Mouse (Mus musculus) common myeloid progenitor, adult 5-6 weeks (primary cell): Measurements from ENCODE around the gene Mgrn1. TPM values are rescaled to one million over a fixed set of nuclear protein-coding genes. Genes with fewer than 3 reads are reported as not detected.

Source experiments
- ATAC-seq: replicated peaks from 2 replicates; pipeline ENCODE4 v1.8.0; 2016; ENCODE audit warnings: low read depth, mild to moderate bottlenecking, moderate TSS enrichment, inconsistent platforms; ENCODE audit not compliant: poor library complexity, severe bottlenecking
- total RNA-seq: library from RNA; stranded (forward); fragments of 200-1000, 187-1606 nt; gene quantifications from 2 replicates; pipeline ENCODE4 v1.2.3, GENCODE M21; 2017

Gene Mgrn1
- total RNA-seq, 1 experiment from 2014 or later = 11.2 TPM

DNA sequence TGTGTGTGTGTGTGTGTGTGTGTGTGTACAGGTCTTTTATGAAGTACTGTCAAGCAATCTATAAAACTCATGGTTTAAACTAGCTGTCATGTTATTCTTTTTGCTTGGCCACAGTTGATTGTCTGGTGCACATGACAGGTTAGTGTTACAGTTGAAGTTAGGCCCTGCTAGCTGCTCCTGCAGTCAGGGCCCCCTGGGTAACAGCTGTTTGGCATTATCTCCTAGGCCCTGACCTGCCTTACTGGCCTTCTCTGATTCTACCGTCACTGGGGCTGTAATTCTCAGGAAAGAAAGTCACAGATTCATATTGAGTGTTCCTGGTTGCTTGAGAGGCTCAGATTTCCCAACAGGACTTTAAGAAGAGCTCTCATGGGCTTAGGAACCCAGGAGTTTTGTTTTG lies 19.5 kb downstream of the Mgrn1 start:
- ATAC-seq = no peak

DNA sequence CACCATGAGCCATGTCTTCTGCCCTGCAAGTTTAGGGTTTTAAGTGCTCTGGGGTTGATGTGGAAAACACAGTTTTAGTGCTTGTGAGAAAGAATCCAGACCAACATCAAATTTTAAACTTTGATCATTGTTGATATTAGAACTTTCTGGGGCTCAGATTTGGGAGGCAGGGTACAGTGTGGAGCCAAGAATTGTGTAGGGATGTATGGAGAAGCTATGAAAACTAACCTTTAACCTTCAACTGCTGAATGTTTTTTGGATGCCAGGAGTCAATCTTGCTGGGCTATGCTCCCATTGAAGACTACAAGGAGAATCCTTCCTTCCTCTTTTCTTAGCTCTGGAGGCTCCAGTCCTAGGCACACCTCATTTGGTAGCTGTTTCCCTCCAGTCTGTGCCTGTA lies 20.5 kb downstream of the Mgrn1 start:
- no peak for ATAC-seq

DNA sequence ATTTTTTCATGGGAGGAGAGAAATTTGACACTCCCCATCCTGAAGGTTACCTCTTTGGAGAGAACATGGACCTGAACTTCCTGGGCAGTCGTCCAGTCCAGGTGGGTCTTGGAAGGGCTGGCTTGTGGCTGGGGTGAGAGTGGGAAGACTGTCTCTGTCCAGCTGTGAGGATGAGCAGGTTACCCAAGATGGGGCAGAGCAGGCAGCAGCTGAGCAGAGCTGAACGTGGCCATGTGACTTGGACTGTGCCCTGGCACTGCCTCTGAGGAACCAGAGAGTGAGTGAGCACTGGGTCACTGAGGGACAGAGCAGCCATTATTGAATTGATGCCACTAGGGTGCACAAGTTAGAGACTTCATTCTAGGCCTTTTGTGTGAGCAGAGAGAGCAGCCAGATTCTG lies 21.3 kb downstream of the Mgrn1 start:
- ATAC-seq = no peak

DNA sequence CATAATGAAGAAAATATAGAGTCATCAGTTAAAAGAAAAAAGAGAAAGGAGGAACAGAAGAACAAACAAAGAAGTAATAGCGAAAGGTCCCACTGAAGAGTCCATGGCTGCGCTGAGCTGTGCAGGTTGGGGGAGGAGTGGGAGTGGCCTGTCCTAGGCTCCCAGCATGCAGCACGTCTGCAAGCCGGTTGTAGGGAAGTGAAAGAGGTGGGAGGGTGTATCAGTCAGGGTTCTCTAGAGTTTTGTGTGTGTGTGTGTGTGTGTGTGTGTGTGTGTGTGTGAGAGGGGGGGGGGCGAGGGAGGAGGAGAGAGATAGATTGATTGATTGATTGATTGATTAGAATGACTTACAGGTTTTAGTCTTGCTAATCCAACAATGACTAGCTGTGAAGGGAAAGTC lies 21.9 kb downstream of the Mgrn1 start:
- peak; percentile 91 for ATAC-seq

GRCm38 (mm10) chr16:4909745-4910144 lies 23.7 kb downstream of the Mgrn1 start:
- ATAC-seq = no peak

- ATAC-seq = no peak
Measured at GRCm38 (mm10) chr16:4910758-4911157, 24.7 kb downstream of the Mgrn1 start.

GRCm38 (mm10) chr16:4912074-4912648 lies 26.1 kb downstream of the Mgrn1 start:
- no peak for ATAC-seq

DNA sequence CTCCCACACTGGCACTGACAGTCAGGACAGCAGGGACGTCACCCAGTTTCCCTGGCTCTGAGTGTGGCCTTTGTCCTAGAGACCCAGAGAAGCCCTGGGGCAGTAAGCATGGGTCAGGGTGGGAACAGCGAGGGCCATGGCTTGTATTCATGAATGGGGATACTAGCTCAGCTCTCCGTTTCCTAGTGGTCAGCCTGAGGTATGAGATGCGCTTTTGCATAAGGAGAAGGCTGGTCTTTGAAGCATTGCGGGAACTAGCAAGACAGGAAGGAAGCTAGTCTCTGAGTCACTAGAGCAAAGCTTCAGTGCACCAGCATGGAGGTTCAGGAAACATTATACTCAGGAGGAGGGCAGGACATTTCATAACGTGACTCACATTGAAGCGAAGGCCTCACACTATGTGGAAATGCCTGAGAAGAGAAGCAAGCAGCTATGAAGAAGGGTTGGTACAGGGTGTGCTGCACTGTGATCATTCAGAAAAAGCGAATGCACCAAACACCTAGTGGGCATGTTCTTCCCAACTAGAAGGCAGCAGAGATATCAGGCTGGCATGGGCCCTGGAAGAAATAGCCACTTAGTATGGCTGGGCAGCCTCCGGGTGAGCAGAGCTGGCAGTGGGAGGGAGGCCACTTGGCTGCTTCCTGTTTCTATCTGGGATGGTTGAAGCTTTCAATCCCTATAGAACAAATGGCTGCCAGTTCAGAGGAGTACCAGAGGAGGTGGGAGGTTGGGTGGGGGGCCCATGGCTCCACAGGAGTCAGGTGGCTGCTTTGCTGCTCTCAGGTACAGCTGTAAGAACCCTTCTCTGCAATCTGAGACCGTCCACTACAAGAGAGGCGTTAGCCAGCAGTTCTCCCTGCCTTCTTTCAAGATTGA lies 27.1 kb downstream of the Mgrn1 start:
- ATAC-seq = peak; percentile 63

DNA sequence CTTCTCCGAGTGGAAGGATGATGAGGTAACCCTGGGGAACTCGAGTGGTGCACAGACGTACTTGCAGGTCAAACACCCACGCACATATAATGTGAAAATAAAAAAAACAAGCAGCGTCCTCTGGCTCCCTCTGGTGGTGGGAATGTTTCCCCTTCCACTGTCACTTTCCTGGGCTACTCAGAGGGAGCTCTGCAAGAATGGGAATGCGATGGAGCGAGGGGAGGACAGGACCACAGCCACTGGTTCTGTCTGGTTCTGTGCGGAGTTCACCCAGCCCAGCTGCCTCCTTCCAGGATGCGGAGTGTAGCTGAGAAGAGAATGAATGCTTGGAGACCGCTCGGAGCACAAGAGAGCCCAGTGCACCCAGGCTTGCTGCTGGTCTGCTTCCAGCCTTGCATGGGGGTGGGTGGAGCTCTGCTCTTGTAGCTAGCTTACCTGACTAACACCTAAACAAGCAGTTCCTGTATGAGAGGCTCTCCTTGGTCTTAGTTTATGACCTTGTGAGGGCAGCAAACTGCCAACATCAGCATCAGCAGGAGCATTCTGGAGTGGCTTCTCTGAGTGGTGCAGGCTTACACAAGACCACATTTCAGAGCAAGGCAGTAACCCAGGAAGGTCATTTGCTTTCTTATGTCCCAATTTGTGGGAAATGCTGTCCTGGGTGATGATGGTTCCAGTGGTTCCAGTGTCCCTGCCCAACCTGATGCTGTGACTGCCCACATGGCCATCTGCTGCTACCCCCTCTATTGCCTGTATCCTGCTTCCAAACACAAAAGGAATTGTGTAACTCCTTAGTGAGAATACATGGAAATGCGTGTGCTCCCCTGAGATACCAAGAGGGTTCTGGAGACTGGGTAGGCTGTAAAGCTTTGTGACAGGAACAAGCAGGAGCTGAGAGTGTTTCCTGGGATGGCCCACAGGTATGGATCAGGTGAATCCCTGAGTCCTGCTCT lies 28.0 kb downstream of the Mgrn1 start:
- peak; percentile 70 for ATAC-seq

DNA sequence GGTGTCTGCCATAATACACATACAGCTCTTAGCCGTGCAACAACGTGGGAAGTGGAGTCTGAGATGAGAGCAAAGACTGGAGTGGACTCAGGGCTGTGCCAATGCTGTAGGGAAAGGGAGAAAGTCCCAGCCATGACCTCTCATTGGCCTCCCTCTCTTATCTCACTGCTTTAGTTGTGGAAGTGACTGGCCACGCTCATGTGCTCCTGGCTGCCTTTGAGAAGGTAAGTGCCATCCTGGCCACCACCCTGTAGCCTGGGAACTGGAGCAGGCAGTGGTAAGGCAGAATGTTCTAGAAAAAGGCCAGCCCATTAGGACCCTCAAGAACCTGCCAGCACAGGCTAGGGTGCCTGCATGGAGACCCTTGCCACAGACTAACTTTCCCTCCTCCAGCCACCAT lies 29.9 kb downstream of the Mgrn1 start:
- ATAC-seq = no peak

GRCm38 (mm10) chr16:4916608-4917007 lies 30.6 kb downstream of the Mgrn1 start:
- no peak for ATAC-seq

DNA sequence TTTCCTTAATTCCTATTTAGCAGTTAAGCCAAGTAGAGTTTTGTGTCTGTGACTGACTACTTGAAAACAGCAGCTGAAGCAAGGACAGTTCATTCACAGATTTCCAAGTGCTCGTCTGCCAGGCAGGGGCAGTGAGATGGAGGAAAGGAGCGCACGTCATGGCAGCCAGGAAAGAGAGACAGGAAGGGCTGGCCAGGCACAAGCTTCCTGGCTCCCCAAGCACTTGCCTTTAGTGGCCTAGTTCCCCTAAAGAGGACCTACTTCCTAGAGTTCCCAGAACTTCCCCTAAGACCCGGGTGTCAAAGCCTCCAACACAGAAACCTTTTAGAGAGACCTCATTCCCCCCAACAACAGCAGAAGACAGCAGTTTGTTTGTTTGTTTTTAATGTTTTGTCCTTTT lies 34.5 kb downstream of the Mgrn1 start:
- peak; percentile 75 for ATAC-seq

- no peak for ATAC-seq
Measured at GRCm38 (mm10) chr16:4922481-4922880, 36.4 kb downstream of the Mgrn1 start.

DNA sequence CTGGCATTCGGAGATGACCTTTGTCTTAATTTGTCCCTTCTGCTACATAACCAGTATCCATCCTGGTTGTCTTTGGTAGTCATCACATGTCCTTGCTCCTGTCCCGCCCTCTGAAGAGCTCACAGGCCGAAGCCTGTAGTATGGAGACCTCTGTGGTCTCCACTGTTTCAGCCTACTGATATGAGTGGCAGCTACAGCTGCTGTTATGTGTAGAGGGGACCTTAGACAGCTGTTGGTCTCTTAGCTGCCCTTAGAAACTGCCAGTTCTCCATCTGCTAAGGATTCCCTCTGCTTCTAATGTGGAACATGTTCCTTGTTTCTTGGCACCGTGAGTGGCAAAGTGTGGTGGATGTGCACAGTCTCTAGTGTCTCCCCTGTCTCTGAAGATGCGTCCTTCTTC lies 37.9 kb downstream of the Mgrn1 start:
- no peak for ATAC-seq

DNA sequence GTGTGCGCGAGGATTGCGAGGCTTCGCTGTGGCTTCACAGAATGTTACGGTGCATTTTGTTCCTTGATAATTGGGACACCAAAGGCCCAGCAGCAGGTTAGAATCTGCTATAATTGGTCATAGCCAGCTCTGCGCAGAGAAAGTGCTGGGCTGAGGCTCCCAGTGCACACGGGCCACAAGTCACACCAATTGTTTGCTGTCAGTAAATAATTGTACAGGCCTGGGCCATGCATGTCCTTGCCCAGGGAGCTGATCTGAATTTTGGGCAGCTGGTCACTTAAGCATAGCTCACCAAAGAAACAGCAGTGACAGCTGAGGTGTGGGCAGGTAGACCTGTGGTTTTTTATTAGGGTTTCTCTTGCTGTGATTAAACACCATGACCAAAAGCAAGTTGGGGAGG lies 41.9 kb downstream of the Mgrn1 start:
- no peak for ATAC-seq

GRCm38 (mm10) chr16:4928474-4928873 lies 42.4 kb downstream of the Mgrn1 start:
- no peak for ATAC-seq

DNA sequence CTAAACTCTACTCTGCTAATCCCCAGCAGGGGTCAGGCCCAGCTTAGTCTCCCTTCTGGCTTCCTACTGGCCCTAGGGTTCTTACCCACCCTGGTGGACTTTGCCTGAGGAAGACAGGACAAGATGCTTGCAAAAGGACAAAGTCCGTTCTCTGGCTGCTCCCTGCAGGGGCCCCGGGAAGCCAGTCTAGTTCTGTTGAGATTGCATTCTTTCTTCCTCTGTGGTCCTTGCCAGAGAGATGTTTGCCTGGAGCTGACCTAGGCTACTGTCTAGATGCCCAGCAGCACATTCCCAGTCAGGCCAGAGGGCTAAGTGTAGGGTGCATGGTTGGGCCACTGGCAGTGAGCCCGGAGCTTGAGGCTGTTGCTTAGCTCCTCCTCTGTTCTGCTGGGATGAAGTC lies 46.4 kb downstream of the Mgrn1 start:
- ATAC-seq = no peak

DNA sequence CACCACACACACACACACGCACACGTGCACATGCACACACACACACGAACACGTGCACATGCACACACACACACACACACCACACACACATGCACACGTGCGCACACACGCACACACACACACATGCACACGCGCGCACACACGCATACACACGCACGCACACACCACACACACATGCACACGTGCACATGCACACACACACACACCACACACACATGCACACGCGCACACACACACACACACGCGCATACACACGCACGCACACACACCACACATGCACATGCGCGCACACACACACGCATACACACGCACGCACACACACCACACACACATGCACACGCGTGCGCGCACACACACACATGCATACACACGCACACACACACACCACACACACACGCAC lies 49.4 kb downstream of the Mgrn1 start:
- ATAC-seq = no peak

DNA sequence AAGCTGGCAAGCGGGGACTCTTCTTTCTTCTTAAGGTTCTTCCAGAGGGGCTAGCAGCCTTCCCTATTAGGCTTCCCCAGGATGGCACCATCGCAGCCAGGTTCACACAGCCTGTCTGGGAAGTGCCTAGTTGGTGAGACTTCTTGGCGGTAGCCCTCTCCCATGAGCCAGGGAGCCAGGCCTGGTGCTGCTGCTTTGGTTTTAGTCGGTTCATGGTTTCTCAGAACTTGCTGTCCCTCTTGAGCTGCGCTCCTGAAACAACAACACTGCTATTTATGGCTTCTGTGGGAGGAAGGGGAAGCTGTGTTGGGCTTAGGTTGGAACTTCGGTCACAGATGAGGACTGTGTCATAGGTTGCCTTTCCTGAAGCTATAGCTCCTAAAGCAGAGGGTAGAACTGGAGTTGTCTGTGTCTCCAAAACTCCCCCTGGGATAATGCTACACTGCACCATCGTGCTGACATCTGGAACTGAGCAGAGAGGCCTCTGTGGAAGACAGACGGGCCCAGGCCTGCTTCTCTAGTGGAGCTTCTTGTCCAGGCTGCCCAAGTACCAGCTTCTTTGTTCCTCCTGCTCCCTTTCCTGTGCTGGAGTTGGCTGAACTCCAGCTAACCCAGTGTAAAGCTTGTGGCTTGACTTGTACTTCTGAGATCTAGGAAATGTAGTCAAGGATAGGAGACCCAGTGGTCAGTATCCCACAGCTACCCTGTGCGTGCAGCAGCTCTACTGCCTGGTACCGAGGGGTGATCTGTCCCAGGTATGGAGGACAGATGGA lies 50.1 kb downstream of the Mgrn1 start:
- peak; percentile 9; the same call in 1 of the 2 replicates for ATAC-seq
